Mouse (Mus musculus) E14TG2a.4 (cell line): ENCODE measurements around the gene Atg4a.

Experiments used
- CTCF ChIP-seq: conservative IDR thresholded peaks from 2 replicates; pipeline ENCODE4 v1.5.1; 2014; ENCODE audit warnings: low read length
- NANOG ChIP-seq: IDR thresholded peaks from 2 replicates; pipeline ENCODE4 v1.6.1; 2014; ENCODE audit warnings: borderline replicate concordance, low read length, mixed read lengths

- TF ChIP-seq CTCF: no peak
- TF ChIP-seq NANOG: no peak
These were observed 26.7 kb downstream of the Atg4a start for GRCm38 (mm10) chrX:140983206-140983960.
